Mouse (Mus musculus) thymus, adult 2 months (tissue): ENCODE measurements around the gene Tcf12. TPM values are rescaled to one million over a fixed set of nuclear protein-coding genes. Genes with fewer than 3 reads are reported as not detected.

ENCODE experiments used
- DNase-seq: peaks from one replicate; pipeline ENCODE4 v3.0.0; 2021
- H3K27ac ChIP-seq: fragments of 200-500 bp; 2 replicates; pipeline ENCODE4 v1.5.1; 2012; ENCODE audit warnings: low read length, control low read depth; ENCODE audit not compliant: control insufficient read depth, insufficient read depth
- H3K27me3 ChIP-seq: fragments of 200-500 bp; 2 replicates; pipeline ENCODE4 v1.6.1; 2012; ENCODE audit warnings: mild to moderate bottlenecking, low read length, moderate library complexity, mixed read lengths; ENCODE audit not compliant: control insufficient read depth, insufficient read depth
- H3K36me3 ChIP-seq: fragments of 200-500 bp; 2 replicates; pipeline ENCODE4 v1.6.1; 2012; ENCODE audit warnings: mild to moderate bottlenecking, low read length, moderate library complexity; ENCODE audit not compliant: control insufficient read depth, insufficient read depth
- H3K4me1 ChIP-seq: fragments of 200-500 bp; replicated peaks from 2 replicates; pipeline ENCODE4 v1.6.1; 2012; ENCODE audit warnings: low read length; ENCODE audit not compliant: control insufficient read depth, insufficient read depth
- H3K4me3 ChIP-seq: fragments of 200-500 bp; 2 replicates; pipeline ENCODE4 v1.5.1; 2012; ENCODE audit warnings: mild to moderate bottlenecking, low read length, control low read depth, moderate library complexity; ENCODE audit not compliant: control insufficient read depth, insufficient read depth
- CTCF ChIP-seq: fragments of 200-500 bp; IDR thresholded peaks from 2 replicates; pipeline ENCODE4 v1.5.1; 2012; ENCODE audit warnings: mild to moderate bottlenecking, control low read depth, low read length, moderate library complexity, borderline replicate concordance; ENCODE audit not compliant: control insufficient read depth, poor library complexity, insufficient read depth; ENCODE audit errors: extremely low read depth
- POLR2A ChIP-seq: fragments of 200-500 bp; IDR thresholded peaks from 2 replicates; pipeline ENCODE4 v1.6.1; 2012; ENCODE audit warnings: mild to moderate bottlenecking, low read length, control low read depth, moderate library complexity; ENCODE audit not compliant: control insufficient read depth, poor library complexity, insufficient read depth; ENCODE audit errors: extremely low read depth
- WGBS: fragments of 180-500 bp; shearing (Covaris S2); methylation state at CpG from one replicate; pipeline ENCODE4 v1.1.7; 2018; 5-methylcytosine and 5-hydroxymethylcytosine counted together
- polyA plus RNA-seq: library from polyadenylated mRNA; depleted of rRNA; stranded (reverse); fragments of >200 nt; gene quantifications from 2 replicates; pipeline ENCODE4 v1.2.3, GENCODE M21; 2012

The Tcf12 gene
- polyA plus RNA-seq, 1 experiment = 416 TPM

DNA sequence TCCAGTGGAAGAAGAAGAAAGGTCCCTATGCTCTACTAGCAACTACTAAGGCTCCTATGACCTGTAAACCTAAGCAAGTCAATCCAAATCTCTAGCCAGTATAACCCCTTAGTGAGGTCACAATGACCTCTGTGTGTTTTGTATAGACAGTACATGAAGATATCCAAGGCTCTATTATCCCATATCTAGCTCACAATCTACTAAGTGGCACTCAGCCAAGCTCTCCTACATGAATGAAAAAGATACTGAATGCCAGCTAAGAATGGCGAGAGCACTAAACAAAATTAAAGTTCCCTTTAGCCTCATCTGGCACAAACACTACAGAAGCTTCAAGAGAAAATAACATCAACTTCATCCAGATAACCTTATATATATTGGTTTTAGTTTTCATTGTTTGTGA, 103.0 kb downstream of the Tcf12 start:
- H3K36me3 ChIP-seq = peaks cover 4% of the 10 kb centered on the region; the same call in 1 of the 2 replicates
- no peak for TF ChIP-seq POLR2A
- no peak for TF ChIP-seq CTCF
- no peak overlapping the region for H3K4me3 ChIP-seq
- H3K4me1 ChIP-seq = no peaks in the 10 kb centered on the region
- 91% methylated on average over 1 of the region's 1 CpGs for WGBS
- no peaks in the 10 kb centered on the region for H3K27me3 ChIP-seq
- H3K27ac ChIP-seq = no peak overlapping the region
- no peak for DNase-seq

DNA sequence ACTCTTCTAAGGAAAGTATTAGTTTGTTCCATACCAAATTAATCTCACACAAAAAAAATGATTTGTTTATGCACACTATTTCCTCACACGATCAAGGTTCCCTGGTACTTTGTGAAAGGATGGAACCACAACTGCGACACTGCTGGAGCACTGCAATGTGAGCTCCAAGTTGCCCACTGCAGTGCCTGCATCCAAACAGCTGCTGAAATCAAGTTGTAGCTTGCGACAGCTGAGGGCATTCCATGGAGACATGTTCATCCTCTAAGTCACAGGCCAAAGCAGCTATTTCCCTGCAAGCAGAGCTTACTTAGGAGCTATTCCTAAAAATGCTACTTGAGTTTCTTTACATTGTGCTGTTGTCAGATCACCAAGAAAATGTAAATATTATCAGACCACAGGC, 120.5 kb downstream of the Tcf12 start:
- peaks cover 6% of the 10 kb centered on the region; the same call in 1 of the 2 replicates for H3K36me3 ChIP-seq
- H3K4me3 ChIP-seq = no peak overlapping the region
- H3K27ac ChIP-seq = no peak overlapping the region
- no peaks in the 10 kb centered on the region for H3K4me1 ChIP-seq
- no peaks in the 10 kb centered on the region for H3K27me3 ChIP-seq
- no peak for DNase-seq
- TF ChIP-seq CTCF (no peak), POLR2A (no peak)
- WGBS = 94% methylated on average over 3 of the region's 3 CpGs

DNA sequence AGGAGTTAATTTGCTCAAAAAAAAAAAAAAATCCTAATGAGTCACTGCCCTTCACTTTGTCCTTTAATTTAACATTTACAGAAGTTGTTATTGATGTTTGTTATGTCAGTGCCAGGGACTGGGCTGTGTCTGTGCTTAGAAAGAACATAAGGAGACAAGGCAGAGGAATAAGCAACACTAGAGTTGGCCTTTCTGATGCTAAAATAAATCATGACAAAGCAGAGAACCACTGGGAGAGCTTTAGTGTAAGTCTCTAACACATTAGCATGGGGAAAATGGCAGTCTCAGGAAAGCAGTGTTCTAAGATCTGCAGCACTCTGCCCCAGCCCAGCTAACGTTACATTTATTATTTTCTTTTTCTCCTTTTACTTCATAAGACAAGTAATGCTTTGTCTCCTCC, 121.3 kb downstream of the Tcf12 start:
- 82% methylated on average over 1 of the region's 1 CpGs for WGBS
- no peak for TF ChIP-seq POLR2A
- no peak for TF ChIP-seq CTCF
- H3K27ac ChIP-seq = no peak overlapping the region
- H3K4me1 ChIP-seq = no peaks in the 10 kb centered on the region
- no peak overlapping the region for H3K4me3 ChIP-seq
- H3K27me3 ChIP-seq = no peaks in the 10 kb centered on the region
- no peak for DNase-seq
- H3K36me3 ChIP-seq = peaks cover 3% of the 10 kb centered on the region; the same call in 1 of the 2 replicates

DNA sequence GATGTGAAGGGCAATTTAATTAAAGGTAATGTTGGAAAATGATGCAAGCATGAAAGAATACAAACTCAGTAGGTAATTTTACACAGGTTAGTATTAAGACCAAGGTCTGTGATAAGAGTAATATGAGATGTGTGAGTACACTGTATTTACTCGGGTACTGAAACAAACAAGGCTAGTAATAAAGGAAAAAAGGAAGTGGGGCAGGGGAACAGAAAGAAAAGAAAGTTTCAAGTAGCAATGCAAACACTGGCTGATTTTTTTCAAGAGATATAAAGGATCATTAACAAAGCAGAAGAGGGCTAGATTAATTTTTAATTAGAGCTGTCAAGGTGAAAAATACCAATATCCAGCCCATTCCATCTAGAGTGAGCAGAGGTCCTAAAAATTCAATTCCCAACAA, 122.0 kb downstream of the Tcf12 start:
- Histone ChIP-seq H3K4me3 (no peak overlapping the region), H3K27me3 (no peaks in the 10 kb centered on the region), H3K4me1 (no peaks in the 10 kb centered on the region), H3K36me3 (peaks cover 3% of the 10 kb centered on the region; the same call in 1 of the 2 replicates), H3K27ac (no peak overlapping the region)
- no peak for TF ChIP-seq POLR2A
- no peak for TF ChIP-seq CTCF
- no peak for DNase-seq
- 39% methylated on average over 1 of the region's 1 CpGs for WGBS

DNA sequence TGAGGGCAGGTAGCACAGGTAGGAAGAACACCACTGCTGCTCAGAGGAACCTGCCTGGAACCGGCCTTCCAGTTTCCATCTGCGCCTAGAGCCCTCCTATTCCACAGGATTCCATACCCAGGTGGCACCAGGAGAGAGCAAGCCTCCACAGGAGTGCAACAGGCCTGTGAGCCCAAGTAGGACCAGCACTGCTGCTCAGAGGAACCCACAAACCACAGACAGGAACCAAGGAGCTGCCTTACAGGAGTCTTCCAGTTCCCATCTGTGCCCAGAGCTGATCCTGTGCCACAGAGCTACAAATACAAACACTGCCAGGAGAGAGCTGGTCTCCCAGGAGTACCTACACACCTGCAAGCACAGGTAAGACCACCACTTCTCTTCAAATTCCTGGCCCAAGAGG, 125.0 kb downstream of the Tcf12 start:
- no peaks in the 10 kb centered on the region; the same call in 1 of the 2 replicates for H3K4me1 ChIP-seq
- H3K27me3 ChIP-seq = no peaks in the 10 kb centered on the region
- H3K36me3 ChIP-seq = peaks cover 3% of the 10 kb centered on the region; the same call in 1 of the 2 replicates
- H3K27ac ChIP-seq = no peak overlapping the region
- DNase-seq = no peak
- H3K4me3 ChIP-seq = no peak overlapping the region
- no peak for TF ChIP-seq CTCF
- TF ChIP-seq POLR2A = no peak
- 98% methylated on average over 2 of the region's 2 CpGs for WGBS

DNA sequence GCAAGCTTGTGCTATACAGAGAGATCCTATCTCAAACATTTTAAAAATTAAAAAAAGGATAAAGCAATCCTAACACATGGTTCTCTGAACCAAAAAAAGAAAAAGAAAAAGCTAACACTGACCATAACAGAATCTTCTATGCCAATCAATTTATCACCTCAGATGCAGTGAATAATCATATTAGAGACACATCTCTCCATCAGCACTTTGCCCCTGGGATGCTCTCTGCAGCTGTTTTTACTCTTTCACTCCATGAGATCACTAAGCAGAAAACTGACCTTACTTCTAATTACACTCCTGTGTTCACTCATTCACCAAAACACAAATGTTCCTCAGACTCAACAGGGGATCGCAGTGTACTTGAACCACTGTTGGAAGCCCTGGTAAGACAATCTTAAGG, 128.8 kb downstream of the Tcf12 start:
- no peak overlapping the region for H3K27ac ChIP-seq
- no peak overlapping the region for H3K4me3 ChIP-seq
- no peaks in the 10 kb centered on the region; the same call in 1 of the 2 replicates for H3K4me1 ChIP-seq
- no peaks in the 10 kb centered on the region for H3K27me3 ChIP-seq
- H3K36me3 ChIP-seq = no peaks in the 10 kb centered on the region
- TF ChIP-seq CTCF (no peak), POLR2A (no peak)
- no peak for DNase-seq
- WGBS = 100% methylated on average over 1 of the region's 1 CpGs

DNA sequence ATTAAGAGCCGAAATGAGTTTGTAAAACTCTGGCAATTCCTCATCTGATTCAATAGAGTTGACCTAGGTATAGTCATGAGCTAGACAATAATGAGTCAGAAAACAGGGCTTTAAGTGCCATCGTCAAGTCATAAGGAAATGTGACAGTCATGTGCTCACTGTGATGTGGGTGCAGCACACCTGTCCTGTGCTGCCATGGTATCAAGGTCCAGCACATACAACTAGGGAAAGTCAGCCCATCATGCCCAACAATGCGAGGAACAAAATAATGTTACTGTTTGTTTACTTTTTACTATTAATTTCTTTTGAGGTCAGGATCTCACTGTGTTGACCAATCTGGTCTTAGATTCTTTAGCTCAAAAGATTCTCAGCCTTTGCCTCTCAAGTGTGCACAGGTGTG, 130.6 kb downstream of the Tcf12 start:
- Histone ChIP-seq H3K4me3 (no peak overlapping the region), H3K27me3 (no peaks in the 10 kb centered on the region), H3K4me1 (peaks cover 1% of the 10 kb centered on the region), H3K27ac (no peak overlapping the region), H3K36me3 (no peaks in the 10 kb centered on the region)
- TF ChIP-seq POLR2A (no peak), CTCF (no peak)
- 86% methylated on average over 3 of the region's 3 CpGs for WGBS
- no peak for DNase-seq

DNA sequence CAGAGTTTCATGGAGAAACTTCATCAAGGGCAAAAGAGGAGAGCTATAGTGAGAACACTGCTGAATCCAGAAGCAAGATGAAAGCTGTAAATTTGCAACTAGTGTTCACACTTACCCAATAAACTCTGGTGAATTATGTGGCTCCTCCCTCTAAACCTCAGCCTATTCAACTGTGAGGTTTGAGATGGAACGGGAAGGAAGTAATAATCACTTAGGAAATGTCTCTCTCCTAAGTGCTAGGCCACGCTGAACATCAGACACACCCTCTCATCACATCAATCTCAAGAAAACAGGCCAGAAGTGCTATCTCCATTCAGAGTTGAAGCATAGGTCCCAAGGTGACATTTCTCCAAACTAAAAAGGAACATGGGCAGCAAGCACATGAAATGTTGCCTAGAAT, 131.1 kb downstream of the Tcf12 start:
- DNase-seq = no peak
- no peaks in the 10 kb centered on the region for H3K36me3 ChIP-seq
- H3K4me1 ChIP-seq = peaks cover 3% of the 10 kb centered on the region
- no peak overlapping the region for H3K4me3 ChIP-seq
- H3K27ac ChIP-seq = no peak overlapping the region
- no peaks in the 10 kb centered on the region for H3K27me3 ChIP-seq
- WGBS = 25% methylated on average over 2 of the region's 2 CpGs
- TF ChIP-seq CTCF (no peak), POLR2A (no peak)
